Mouse (Mus musculus): ENCODE measurements around the gene Atp12a.

GRCm38 (mm10) chr14:56365292-56365691 is 424 bp downstream of the Atp12a start:
- TF ChIP-seq POLR2A (IDR thresholded peaks at IDR 0.05; ENCODE audit: extremely low read depth, insufficient read depth, low read length) (no peak), CTCF (IDR thresholded peaks at IDR 0.05; ENCODE audit: low read depth, low read length) (no peak)

Data from liver, adult 2 months (tissue).